Mouse (Mus musculus) liver, embryonic 18 days (tissue): ENCODE data around the gene Igsf9. TPM values are rescaled to one million over a fixed set of nuclear protein-coding genes. Genes with fewer than 3 reads are reported as not detected.

ENCODE experiments used
- polyA plus RNA-seq: library from polyadenylated mRNA; depleted of rRNA; stranded (reverse); fragments of >200 nt; gene quantifications from 2 replicates; pipeline ENCODE4 v1.2.3, GENCODE M21; 2012; rRNA removed

The Igsf9 gene
- 1.2 and 1.3 TPM in 2 replicates for polyA plus RNA-seq

GRCm38 (mm10) chr1:172481540-172482280 is at the start of gene Igsf9:
Igsf9 (plus strand) TSS chr1:172481788.

GRCm38 (mm10) chr1:172475054-172475741 is 6.4 kb upstream of the Igsf9 start, which contains the start of gene Slamf9:
Slamf9 (plus strand) TSS chr1:172475358.

GRCm38 (mm10) chr1:172499765-172500441 is 18.3 kb downstream of the Igsf9 start, which contains the start of gene Tagln2:
Tagln2 (plus strand) TSS chr1:172500047.

GRCm38 (mm10) chr1:172520576-172521440 is 39.2 kb downstream of the Igsf9 start, which contains the start of gene Cfap45:
Cfap45 (plus strand) TSS chr1:172520801.

Other genes starting within 250 kb of the Igsf9 start
- gene Atp1a4, start 223.4 kb upstream of the Igsf9 start, polyA plus RNA-seq, result 0.03 and 0.05 TPM in 2 replicates
- gene Igsf8, start 220.1 kb upstream of the Igsf9 start, polyA plus RNA-seq, result 20.2 and 23.9 TPM in 2 replicates
- gene Atp1a2, start 183.7 kb upstream of the Igsf9 start, polyA plus RNA-seq, result 0.09 and 0.12 TPM in 2 replicates
- 0.04 and 0.05 TPM in 2 replicates for gene Kcnj9, start 152.5 kb upstream of the Igsf9 start, polyA plus RNA-seq
- gene Kcnj10, start 140.6 kb upstream of the Igsf9 start, polyA plus RNA-seq, result 0.14 and 0.17 TPM in 2 replicates
- 3.6 TPM in 2 replicates for gene Pigm, start 105.2 kb upstream of the Igsf9 start, polyA plus RNA-seq
- gene Slamf9, start 6.4 kb upstream of the Igsf9 start, polyA plus RNA-seq, result 0.96 and 1.1 TPM in 2 replicates
- 86.1 and 90.5 TPM in 2 replicates for gene Tagln2, start 18.3 kb downstream of the Igsf9 start, polyA plus RNA-seq
- gene Cfap45, start 39.0 kb downstream of the Igsf9 start, polyA plus RNA-seq, result 0.47 and 0.53 TPM in 2 replicates
- gene Vsig8, start 74.2 kb downstream of the Igsf9 start, polyA plus RNA-seq, result 0.26 and 0.84 TPM in 2 replicates
- gene Slamf8, start 108.8 kb downstream of the Igsf9 start, polyA plus RNA-seq, result 0.19 and 0.31 TPM in 2 replicates
- gene Fcrl6, start 120.8 kb downstream of the Igsf9 start, polyA plus RNA-seq, result 0.52 and 0.58 TPM in 2 replicates
- 8.8 and 10.1 TPM in 2 replicates for gene Dusp23, start 151.2 kb downstream of the Igsf9 start, polyA plus RNA-seq
- 249 and 255 TPM in 2 replicates for gene Crp, start 216.3 kb downstream of the Igsf9 start, polyA plus RNA-seq